Mouse (Mus musculus): ENCODE data around the gene Dhx35. TPM values are rescaled to one million over a fixed set of nuclear protein-coding genes. Genes with fewer than 3 reads are reported as not detected.

Dhx35 gene
- polyA plus RNA-seq (2012), result 0.24 and 0.38 TPM in 2 replicates

- no peaks in the 10 kb centered on the region for H3K9me3 ChIP-seq (ENCODE audit: control insufficient read depth, low read length)
- H3K36me3 ChIP-seq (ENCODE audit: control insufficient read depth), result no peaks in the 10 kb centered on the region
- no peak for TF ChIP-seq GATA1 (IDR thresholded peaks at IDR 0.05; ENCODE audit: low read length)
- TF ChIP-seq TAL1 (IDR thresholded peaks at IDR 0.05; ENCODE audit: low read length), result no peak
- peaks cover 23% of the 10 kb centered on the region for H3K4me1 ChIP-seq (ENCODE audit: control insufficient read depth)
- no peaks in the 10 kb centered on the region for H3K27me3 ChIP-seq (ENCODE audit: control insufficient read depth)
- H3K4me3 ChIP-seq (replicated peaks), result peak within 1 kb of the TSS; percentile 93
Observed at GRCm38 (mm10) chr2:158794494-158795004, at the start of gene Dhx35. Gene Dhx35, plus strand, starts transcription at chr2:158794807.

- no peaks in the 10 kb centered on the region for H3K9me3 ChIP-seq (ENCODE audit: control insufficient read depth, low read length)
- no peaks in the 10 kb centered on the region for H3K36me3 ChIP-seq (ENCODE audit: control insufficient read depth)
- H3K4me3 ChIP-seq (replicated peaks), result no peak overlapping the region
- TF ChIP-seq TAL1 (IDR thresholded peaks at IDR 0.05; ENCODE audit: low read length), result no peak
- no peak for TF ChIP-seq GATA1 (IDR thresholded peaks at IDR 0.05; ENCODE audit: low read length)
- H3K27me3 ChIP-seq (ENCODE audit: control insufficient read depth), result no peaks in the 10 kb centered on the region
- H3K4me1 ChIP-seq (ENCODE audit: control insufficient read depth), result no peaks in the 10 kb centered on the region
Observed at GRCm38 (mm10) chr2:158745049-158745482, 49.5 kb upstream of the Dhx35 start.

- Histone ChIP-seq H3K9me3 (ENCODE audit: control insufficient read depth, low read length) (no peaks in the 10 kb centered on the region), H3K4me3 (replicated peaks) (no peak overlapping the region), H3K27me3 (ENCODE audit: control insufficient read depth) (no peaks in the 10 kb centered on the region), H3K4me1 (ENCODE audit: control insufficient read depth) (no peaks in the 10 kb centered on the region), H3K36me3 (ENCODE audit: control insufficient read depth) (no peaks in the 10 kb centered on the region)
- no peak for TF ChIP-seq GATA1 (IDR thresholded peaks at IDR 0.05; ENCODE audit: low read length)
- TF ChIP-seq TAL1 (IDR thresholded peaks at IDR 0.05; ENCODE audit: low read length), result no peak
Observed at GRCm38 (mm10) chr2:158746164-158746563, 48.4 kb upstream of the Dhx35 start.

GRCm38 (mm10) chr2:158749366-158749765 lies 45.2 kb upstream of the Dhx35 start:
- no peaks in the 10 kb centered on the region for H3K4me1 ChIP-seq (ENCODE audit: control insufficient read depth)
- no peak overlapping the region for H3K4me3 ChIP-seq (replicated peaks)
- no peak for TF ChIP-seq GATA1 (IDR thresholded peaks at IDR 0.05; ENCODE audit: low read length)
- no peak for TF ChIP-seq TAL1 (IDR thresholded peaks at IDR 0.05; ENCODE audit: low read length)
- no peaks in the 10 kb centered on the region for H3K27me3 ChIP-seq (ENCODE audit: control insufficient read depth)
- no peaks in the 10 kb centered on the region for H3K9me3 ChIP-seq (ENCODE audit: control insufficient read depth, low read length)
- H3K36me3 ChIP-seq (ENCODE audit: control insufficient read depth), result no peaks in the 10 kb centered on the region

- H3K36me3 ChIP-seq (ENCODE audit: control insufficient read depth), result no peaks in the 10 kb centered on the region
- no peak for TF ChIP-seq TAL1 (IDR thresholded peaks at IDR 0.05; ENCODE audit: low read length)
- TF ChIP-seq GATA1 (IDR thresholded peaks at IDR 0.05; ENCODE audit: low read length), result no peak
- H3K4me3 ChIP-seq (replicated peaks), result no peak overlapping the region
- no peaks in the 10 kb centered on the region for H3K9me3 ChIP-seq (ENCODE audit: control insufficient read depth, low read length)
- H3K4me1 ChIP-seq (ENCODE audit: control insufficient read depth), result no peaks in the 10 kb centered on the region
- no peaks in the 10 kb centered on the region for H3K27me3 ChIP-seq (ENCODE audit: control insufficient read depth)
Observed at GRCm38 (mm10) chr2:158760231-158760630, 34.4 kb upstream of the Dhx35 start.

- Histone ChIP-seq H3K4me1 (ENCODE audit: control insufficient read depth) (peaks cover 1% of the 10 kb centered on the region), H3K4me3 (replicated peaks) (no peak overlapping the region), H3K36me3 (ENCODE audit: control insufficient read depth) (no peaks in the 10 kb centered on the region), H3K27me3 (ENCODE audit: control insufficient read depth) (no peaks in the 10 kb centered on the region), H3K9me3 (ENCODE audit: control insufficient read depth, low read length) (no peaks in the 10 kb centered on the region)
- TF ChIP-seq TAL1 (IDR thresholded peaks at IDR 0.05; ENCODE audit: low read length) (no peak), GATA1 (IDR thresholded peaks at IDR 0.05; ENCODE audit: low read length) (no peak)
Observed at GRCm38 (mm10) chr2:158762339-158762738, 32.3 kb upstream of the Dhx35 start.

GRCm38 (mm10) chr2:158767742-158768339 lies 26.8 kb upstream of the Dhx35 start, which contains the start of gene Fam83d:
Gene Fam83d, plus strand, starts transcription at chr2:158768093.
- H3K36me3 ChIP-seq (ENCODE audit: control insufficient read depth), result peaks cover 32% of the 10 kb centered on the region
- H3K4me3 ChIP-seq (replicated peaks), result peak within 1 kb of the TSS; percentile 78
- no peaks in the 10 kb centered on the region for H3K9me3 ChIP-seq (ENCODE audit: control insufficient read depth, low read length)
- H3K4me1 ChIP-seq (ENCODE audit: control insufficient read depth), result peaks cover 42% of the 10 kb centered on the region
- TF ChIP-seq GATA1 (IDR thresholded peaks at IDR 0.05; ENCODE audit: low read length) (no peak), TAL1 (IDR thresholded peaks at IDR 0.05; ENCODE audit: low read length) (no peak)
- no peaks in the 10 kb centered on the region for H3K27me3 ChIP-seq (ENCODE audit: control insufficient read depth)

GRCm38 (mm10) chr2:158768350-158768749 lies 26.3 kb upstream of the Dhx35 start:
- H3K4me1 ChIP-seq (ENCODE audit: control insufficient read depth), result peaks cover 42% of the 10 kb centered on the region
- no peaks in the 10 kb centered on the region for H3K9me3 ChIP-seq (ENCODE audit: control insufficient read depth, low read length)
- peak overlapping the region; percentile 78 for H3K4me3 ChIP-seq (replicated peaks)
- TF ChIP-seq TAL1 (IDR thresholded peaks at IDR 0.05; ENCODE audit: low read length) (no peak), GATA1 (IDR thresholded peaks at IDR 0.05; ENCODE audit: low read length) (no peak)
- H3K36me3 ChIP-seq (ENCODE audit: control insufficient read depth), result peaks cover 37% of the 10 kb centered on the region
- H3K27me3 ChIP-seq (ENCODE audit: control insufficient read depth), result no peaks in the 10 kb centered on the region

GRCm38 (mm10) chr2:158768771-158769170 lies 25.8 kb upstream of the Dhx35 start:
- H3K4me1 ChIP-seq (ENCODE audit: control insufficient read depth), result peaks cover 43% of the 10 kb centered on the region
- peaks cover 41% of the 10 kb centered on the region for H3K36me3 ChIP-seq (ENCODE audit: control insufficient read depth)
- H3K4me3 ChIP-seq (replicated peaks), result peak overlapping the region; percentile 78
- no peaks in the 10 kb centered on the region for H3K9me3 ChIP-seq (ENCODE audit: control insufficient read depth, low read length)
- TF ChIP-seq TAL1 (IDR thresholded peaks at IDR 0.05; ENCODE audit: low read length) (no peak), GATA1 (IDR thresholded peaks at IDR 0.05; ENCODE audit: low read length) (no peak)
- H3K27me3 ChIP-seq (ENCODE audit: control insufficient read depth), result no peaks in the 10 kb centered on the region
